13 mouse cellular contexts compared by ENCODE assay signal in genomic region chr17:6000864-6001319, GRCm38 (mm10). TPM values are rescaled to one million over a fixed set of nuclear protein-coding genes. Genes with fewer than 3 reads are reported as not detected.
DNase-seq lines count a peak whose midpoint lies in the region; ATAC-seq and TF ChIP-seq lines count a peak whose summit lies in the region.
"Had no signal": no experiment of that assay in that cellular context is flagged by ENCODE, and none has a peak within 500 bp of the region (broad histone marks: within the 10 kb centered on the region; RNA-seq: fewer than 3 reads in every experiment).

No protein-coding gene starts in this region.

- ATAC-seq in megakaryocyte, adult 5-6 weeks (ENCODE audit: poor library complexity, severe bottlenecking) = peak; percentile 25; the same call in 1 of the 2 replicates
- ATAC-seq: intestine, postnatal 0 days had no signal

- WGBS in cerebellum, adult 2 months = 11% methylated on average over 8 of the region's 8 CpGs

- no peak overlapping the region for H3K4me3 ChIP-seq in left cerebral cortex, adult 2 months
- no peak overlapping the region for H3K4me3 ChIP-seq in cerebellum, adult 2 months (replicated peaks; ENCODE audit: insufficient read depth, low read depth, low read length)
- H3K4me3 ChIP-seq: erythroblast, embryonic 14.5 days had no signal

- peak overlapping the region; percentile 47; the same call in 1 of the 2 replicates for H3K27ac ChIP-seq in left cerebral cortex, adult 2 months
- H3K27ac ChIP-seq in cerebellum, adult 2 months (ENCODE audit: insufficient read depth, low read length) = peak overlapping the region; percentile 87

- DNase-seq in gastrocnemius, postnatal 14 days = peak; percentile 54
- no peak for DNase-seq in gastrocnemius, adult 18-20 months (ENCODE audit: low spot score)
- no peak for DNase-seq in left cerebral cortex, adult 2 months (ENCODE audit: extremely low spot score in 1 of 2, low spot score in 2 of 2)
- no peak for DNase-seq in left cerebral cortex, postnatal 10 days (ENCODE audit: extremely low spot score in 1 of 2, low spot score in 2 of 2)
- peak; percentile 84 to 91 for DNase-seq in cerebellum, adult 2 months
- DNase-seq in thymus, postnatal 25 days = no peak
- DNase-seq in kidney, adult 9 months = no peak
- DNase-seq: adrenal gland, adult 2 months; lung, embryonic 14.5 days; spleen, adult 18-20 months had no signal

- intact Hi-C loops in gastrocnemius, postnatal 14 days (cut with DNase I; ENCODE audit: low total_unique reads) = no loop called here
- intact Hi-C loops in left cerebral cortex, adult 2 months (cut with DNase I) = no loop called here
- intact Hi-C loops in left cerebral cortex, postnatal 10 days (cut with DNase I) = no loop called here

- peak; percentile 15; the same call in 1 of the 2 replicates for TF ChIP-seq POLR2A in cerebellum, adult 2 months (IDR thresholded peaks at IDR 0.05; ENCODE audit: borderline replicate concordance, insufficient read depth, low read length)

- H3K27me3 ChIP-seq in cerebellum, adult 2 months (ENCODE audit: control insufficient read depth, insufficient read depth, low read length) = no peaks in the 10 kb centered on the region

- TF ChIP-seq CTCF in left cerebral cortex, adult 2 months (IDR thresholded peaks at IDR 0.05) = no peak
- no peak for TF ChIP-seq CTCF in cerebellum, adult 2 months (IDR thresholded peaks at IDR 0.05; ENCODE audit: borderline replicate concordance, insufficient read depth, low read depth, low read length)

- H3K4me1 ChIP-seq in cerebellum, adult 2 months (ENCODE audit: control insufficient read depth, insufficient read depth, low read length) = peaks cover 55% of the 10 kb centered on the region

RNA-seq across cellular contexts. Expression of gene Synj2, which starts 59.8 kb away (rescaled TPM):
- total RNA-seq in gastrocnemius, postnatal 14 days (2021) = 10 to 100 TPM; 28.9 to 44.4 TPM
- total RNA-seq in gastrocnemius, adult 18-20 months (2021) = 10 to 100 TPM; 25.7 to 32.7 TPM
- 100 to 1,000 TPM; 130 to 132 TPM for total RNA-seq in left cerebral cortex, adult 2 months (2021)
- 10 to 100 TPM; 32.8 to 34.8 TPM for total RNA-seq in left cerebral cortex, postnatal 10 days (2021)
- 20.9 and 25.1 TPM in 2 replicates for polyA plus RNA-seq in cerebellum, adult 2 months (2012; rRNA removed)
- total RNA-seq in megakaryocyte, adult 5-6 weeks (2015) = 3.5 and 3.6 TPM in 2 replicates
- 4.2 and 5.1 TPM in 2 replicates for total RNA-seq in megakaryocyte, adult 5-6 weeks (2017)
- polyA plus RNA-seq: erythroblast, embryonic 14.5 days had no signal

Comparison
In these comparisons a context has a peak if more than half of its experiments do, and no peak if none do; other contexts are left out.
1. DNase-seq: peak in gastrocnemius, postnatal 14 days (single experiment) and cerebellum, adult 2 months (2 of 2); none in gastrocnemius, adult 18-20 months (single experiment), left cerebral cortex, adult 2 months (0 of 2), left cerebral cortex, postnatal 10 days (0 of 2), thymus, postnatal 25 days (single experiment) and kidney, adult 9 months (single experiment).
2. RNA of gene Synj2, which starts 59.8 kb away (total RNA-seq): 130 to 132 TPM in left cerebral cortex, adult 2 months, 28.9 to 44.4 TPM in gastrocnemius, postnatal 14 days, 32.8 to 34.8 TPM in left cerebral cortex, postnatal 10 days and 25.7 to 32.7 TPM in gastrocnemius, adult 18-20 months; 3.5 to 5.1 TPM in megakaryocyte, adult 5-6 weeks; every median in the first group is over 4 times any median in the second.